In genomic region chr5:130037752-130038455, GRCm38 (mm10) we compare ENCODE assay signal across 9 mouse cellular contexts. TPM values are rescaled to one million over a fixed set of nuclear protein-coding genes. Genes with fewer than 3 reads are reported as not detected.
A peak's percentile ranks its signal among the peaks of the same experiment; 100 is the strongest.
DNase-seq lines count a peak whose midpoint lies in the region; ATAC-seq and TF ChIP-seq lines count a peak whose summit lies in the region.
"Had no signal": no experiment of that assay in that cellular context is flagged by ENCODE, and none has a peak within 500 bp of the region (broad histone marks: within the 10 kb centered on the region; RNA-seq: fewer than 3 reads in every experiment).

No protein-coding gene starts in this region.

- H3K9ac ChIP-seq in limb, embryonic 11.5 days (ENCODE audit: low read length): no peak overlapping the region
- H3K9ac ChIP-seq: heart, embryonic 13.5 days had no signal

- peak; percentile 75 for TF ChIP-seq CTCF in brain, embryonic 14.5 days (IDR thresholded peaks at IDR 0.05; ENCODE audit: borderline replicate concordance, extremely low read depth, insufficient read depth, insufficient read length)

- no peaks in the 10 kb centered on the region for H3K4me1 ChIP-seq in limb, embryonic 11.5 days (ENCODE audit: control insufficient read depth, insufficient read depth, low read length)

- peak; percentile 40 for DNase-seq in urinary bladder, adult 2 months (ENCODE audit: low spot score)
- no peak for DNase-seq in urinary bladder, postnatal 10 days (ENCODE audit: low spot score)
- DNase-seq in brain, embryonic 14.5 days (ENCODE audit: low read depth): peak; percentile 74
- peak; percentile 77 for DNase-seq in forelimb bud, embryonic 11.5 days (ENCODE audit: low read depth, low spot score)
- DNase-seq in kidney, adult 18-20 months: peak; percentile 76
- DNase-seq in limb, embryonic 11.5 days (ENCODE audit: low spot score): peak; percentile 78
- peak; percentile 83 for DNase-seq in retina, embryonic 14.5 days (ENCODE audit: low spot score)
- peak; percentile 68 for DNase-seq in thymus, postnatal 4 days

- H3K36me3 ChIP-seq in limb, embryonic 11.5 days (ENCODE audit: control insufficient read depth, insufficient read depth, low read length): peaks cover 8% of the 10 kb centered on the region; the same call in 1 of the 2 replicates

- no peak overlapping the region for H3K27ac ChIP-seq in limb, embryonic 11.5 days (replicated peaks; ENCODE audit: low read depth, low read length)
- H3K27ac ChIP-seq: heart, embryonic 13.5 days had no signal

- no peak overlapping the region for H3K4me2 ChIP-seq in limb, embryonic 11.5 days (ENCODE audit: low read depth, severe bottlenecking)
- H3K4me2 ChIP-seq: heart, embryonic 13.5 days had no signal

- H3K4me3 ChIP-seq in limb, embryonic 11.5 days (ENCODE audit: low read depth, low read length): no peak overlapping the region
- H3K4me3 ChIP-seq: heart, embryonic 13.5 days had no signal

- no peak for TF ChIP-seq POLR2A in brain, embryonic 14.5 days (IDR thresholded peaks at IDR 0.05; ENCODE audit: borderline replicate concordance, extremely low read depth, insufficient read depth, insufficient read length, poor library complexity, severe bottlenecking)

- WGBS in limb, embryonic 11.5 days: 67% methylated on average over 19 of the region's 19 CpGs

- no peaks in the 10 kb centered on the region for H3K27me3 ChIP-seq in limb, embryonic 11.5 days (ENCODE audit: control insufficient read depth, insufficient read depth, low read length)

- no peaks in the 10 kb centered on the region for H3K9me3 ChIP-seq in limb, embryonic 11.5 days (ENCODE audit: control insufficient read depth, low read length)
- H3K9me3 ChIP-seq: heart, embryonic 13.5 days had no signal

- no peak for ATAC-seq in limb, embryonic 11.5 days (ENCODE audit: insufficient number of reproducible peaks, low FRiP score, low TSS enrichment, low read depth)

RNA-seq across cellular contexts. Expression of gene Crcp, which starts 8.8 kb away (rescaled TPM):
- polyA plus RNA-seq in urinary bladder, adult 2 months (2012; rRNA removed): 26.6 and 28.6 TPM in 2 replicates
- 37.6 and 51.0 TPM in 2 replicates for polyA plus RNA-seq in brain, embryonic 14.5 days (2012; rRNA removed)
- polyA plus RNA-seq in limb, embryonic 11.5 days (2014; fragmentation: Nextera tagmentation; extraction: Ambion mirVana): 29.6 and 30.2 TPM in 2 replicates

RNA-seq across cellular contexts. Expression of gene Asl, which starts 8.9 kb away (rescaled TPM):
- 20.1 and 20.8 TPM in 2 replicates for polyA plus RNA-seq in urinary bladder, adult 2 months (2012; rRNA removed)
- 27.9 and 30.7 TPM in 2 replicates for polyA plus RNA-seq in brain, embryonic 14.5 days (2012; rRNA removed)
- polyA plus RNA-seq in limb, embryonic 11.5 days (2014; fragmentation: Nextera tagmentation; extraction: Ambion mirVana): 25.4 and 29.0 TPM in 2 replicates

RNA-seq across cellular contexts. Expression of gene Gusb, which starts 35.1 kb away (rescaled TPM):
- 42.0 and 43.1 TPM in 2 replicates for polyA plus RNA-seq in urinary bladder, adult 2 months (2012; rRNA removed)
- polyA plus RNA-seq in brain, embryonic 14.5 days (2012; rRNA removed): 16.3 and 22.5 TPM in 2 replicates
- polyA plus RNA-seq in limb, embryonic 11.5 days (2014; fragmentation: Nextera tagmentation; extraction: Ambion mirVana): 55.9 and 57.4 TPM in 2 replicates

RNA-seq across cellular contexts. Expression of gene Tpst1, which starts 35.2 kb away (rescaled TPM):
- 77.9 and 89.4 TPM in 2 replicates for polyA plus RNA-seq in urinary bladder, adult 2 months (2012; rRNA removed)
- polyA plus RNA-seq in brain, embryonic 14.5 days (2012; rRNA removed): 27.3 and 32.9 TPM in 2 replicates
- polyA plus RNA-seq in limb, embryonic 11.5 days (2014; fragmentation: Nextera tagmentation; extraction: Ambion mirVana): 73.0 and 76.4 TPM in 2 replicates
